Mouse (Mus musculus): ENCODE results near the gene Atp6v1c2. TPM values are rescaled to one million over a fixed set of nuclear protein-coding genes. Genes with fewer than 3 reads are reported as not detected.
A peak's percentile ranks its signal among the peaks of the same experiment; 100 is the strongest.

Atp6v1c2 gene
- polyA plus RNA-seq, 1 experiment from 2014 or later: 0.27 TPM

DNA sequence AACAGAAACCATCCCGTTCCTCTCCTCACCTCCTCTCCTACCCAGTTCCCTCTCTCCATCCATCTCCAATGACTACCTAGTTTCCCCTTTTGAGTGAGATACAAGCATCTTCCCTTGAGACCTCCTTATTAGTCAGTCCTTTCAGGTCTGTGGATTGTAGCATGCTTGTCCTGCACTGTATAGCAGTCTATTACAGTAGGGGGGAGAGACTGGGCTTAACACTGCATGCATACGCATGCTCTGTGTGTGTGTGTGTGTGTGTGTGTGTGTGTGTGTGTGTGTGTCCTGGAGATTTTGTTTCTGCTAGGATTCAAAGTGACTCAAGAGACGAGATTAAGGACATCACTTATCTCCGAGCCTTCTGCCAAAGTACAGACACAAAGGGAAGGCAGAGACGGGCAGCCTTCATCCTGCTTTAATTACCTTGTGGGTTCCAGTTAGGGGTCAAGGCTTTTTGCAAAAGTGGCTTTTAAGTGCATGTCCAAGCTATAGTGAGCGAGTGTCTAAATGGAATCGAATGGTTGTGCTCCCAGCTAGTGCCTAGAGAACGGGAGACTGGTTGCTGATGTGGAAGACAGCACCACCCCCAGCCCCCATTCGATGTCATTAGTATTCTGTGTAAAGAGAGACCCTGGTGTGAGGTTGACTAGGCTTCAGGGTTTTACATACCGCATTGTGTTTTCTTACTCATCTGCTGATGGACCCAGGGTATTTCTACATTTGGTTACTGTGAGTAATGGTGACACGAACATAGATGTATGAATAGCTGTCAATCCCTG lies 93.4 kb downstream of the Atp6v1c2 start:
- Histone ChIP-seq H3K4me2 (ENCODE audit: low read depth) (no peak overlapping the region), H3K4me1 (ENCODE audit: control insufficient read depth, insufficient read depth, low read length) (no peaks in the 10 kb centered on the region), H3K9me3 (ENCODE audit: control insufficient read depth, low read length) (no peaks in the 10 kb centered on the region), H3K9ac (ENCODE audit: low read length) (no peak overlapping the region), H3K27me3 (ENCODE audit: control insufficient read depth, insufficient read depth, low read length) (no peaks in the 10 kb centered on the region), H3K27ac (ENCODE audit: low read depth, low read length) (no peak overlapping the region), H3K36me3 (ENCODE audit: control insufficient read depth, insufficient read depth, low read length) (no peaks in the 10 kb centered on the region), H3K4me3 (ENCODE audit: low read depth, low read length) (no peak overlapping the region)
- no peak for DNase-seq (ENCODE audit: low spot score)
- ATAC-seq (ENCODE audit: insufficient read depth, low FRiP score, low TSS enrichment): no peak
- WGBS: 59% methylated on average over 11 of the region's 11 CpGs

Small RNA genes lying within 50 kb of the gene (microRNA-seq; reads per million reads assigned to microRNA genes)
- 22.4 reads per million, percentile 30 among the genes with 10 or more reads in this experiment for gene Mir3066

Other genes with a start within 250 kb of the Atp6v1c2 start
- 0.66 and 0.84 TPM in 2 replicates for gene Kcnf1, start 152.5 kb downstream of the Atp6v1c2 start, polyA plus RNA-seq (2014; fragmentation: Nextera tagmentation; extraction: Ambion mirVana)
- gene Pdia6, start 62.8 kb downstream of the Atp6v1c2 start, polyA plus RNA-seq (2014; fragmentation: Nextera tagmentation; extraction: Ambion mirVana): 570 and 586 TPM in 2 replicates
- gene Nol10, start 19.1 kb upstream of the Atp6v1c2 start, polyA plus RNA-seq (2014; fragmentation: Nextera tagmentation; extraction: Ambion mirVana): 31.8 and 33.6 TPM in 2 replicates
- 277 and 282 TPM in 2 replicates for gene Odc1, start 215.4 kb upstream of the Atp6v1c2 start, polyA plus RNA-seq (2014; fragmentation: Nextera tagmentation; extraction: Ambion mirVana)